Mouse (Mus musculus) intestine, embryonic 16.5 days (tissue): ENCODE results near the gene Ap5m1. TPM values are rescaled to one million over a fixed set of nuclear protein-coding genes. Genes with fewer than 3 reads are reported as not detected.
"Not testable (repeated sequence)": the region's sequence is repeated elsewhere in the genome, so short reads cannot be mapped to it uniquely, and the experiment has no call there.

Experiments
- ATAC-seq: fragments of 200-750 bp; cut with Nextera tagmentation; 2 replicates; pipeline ENCODE4 v1.8.0; 2017; ENCODE audit warnings: moderate TSS enrichment, moderate library complexity
- H3K27ac ChIP-seq: fragments of 300-500 bp; sonication (generic); 2 replicates; pipeline ENCODE4 v1.5.1; 2014; ENCODE audit warnings: mild to moderate bottlenecking, low read length
- H3K27me3 ChIP-seq: fragments of 300-500 bp; sonication (generic); replicated peaks from 2 replicates; pipeline ENCODE4 v1.6.1; 2014; ENCODE audit warnings: low read length, control low read depth, mixed read lengths; ENCODE audit not compliant: control insufficient read depth, insufficient read depth
- H3K36me3 ChIP-seq: fragments of 300-500 bp; sonication (generic); 2 replicates; pipeline ENCODE4 v1.6.1; 2014; ENCODE audit warnings: low read length, control low read depth; ENCODE audit not compliant: control insufficient read depth, insufficient read depth
- H3K4me1 ChIP-seq: fragments of 300-500 bp; sonication (generic); 2 replicates; pipeline ENCODE4 v1.6.1; 2014; ENCODE audit warnings: low read length, control low read depth, mixed read lengths; ENCODE audit not compliant: control insufficient read depth, insufficient read depth
- H3K4me2 ChIP-seq: fragments of 300-500 bp; sonication (generic); 2 replicates; pipeline ENCODE4 v1.6.1; 2014; ENCODE audit warnings: low read depth, low read length, control low read depth
- H3K4me3 ChIP-seq: fragments of 300-500 bp; sonication (generic); 2 replicates; pipeline ENCODE4 v1.5.1; 2014; ENCODE audit warnings: mild to moderate bottlenecking, low read length
- H3K9ac ChIP-seq: fragments of 300-500 bp; sonication (generic); 2 replicates; pipeline ENCODE4 v1.6.1; 2014; ENCODE audit warnings: low read depth, low read length
- H3K9me3 ChIP-seq: fragments of 300-500 bp; sonication (generic); 2 replicates; pipeline ENCODE4 v1.6.1; 2016; ENCODE audit warnings: low read length, control low read depth; ENCODE audit not compliant: control insufficient read depth
- WGBS: fragments of 180-500 bp; shearing (Covaris S2); extraction: QIAGEN DNeasy Blood & Tissue Kit; methylation state at CpG from one replicate; pipeline ENCODE4 v1.1.7; 2014; 5-methylcytosine and 5-hydroxymethylcytosine counted together
- polyA plus RNA-seq: library from polyadenylated mRNA; unstranded; fragments of >200 nt; fragmentation: Nextera tagmentation; extraction: Ambion mirVana; gene quantifications from 2 replicates; pipeline ENCODE4 v1.2.1, GENCODE M21; 2015

Gene Ap5m1
- polyA plus RNA-seq, 1 experiment from 2014 or later: 24.8 TPM

GRCm38 (mm10) chr14:49091755-49092154, 25.9 kb downstream of the Ap5m1 start:
- not testable (repeated sequence) for H3K36me3 ChIP-seq, H3K4me3 ChIP-seq
- 48% methylated on average over 1 of the region's 1 CpGs for WGBS

GRCm38 (mm10) chr14:49118381-49118780, 52.5 kb downstream of the Ap5m1 start:
- ATAC-seq: no peak
- 7% methylated on average over 7 of the region's 7 CpGs for WGBS
- H3K9me3 ChIP-seq: no peaks in the 10 kb centered on the region
- H3K4me3 ChIP-seq: no peak overlapping the region
- H3K9ac ChIP-seq: no peak overlapping the region
- H3K27ac ChIP-seq: no peak overlapping the region
- no peaks in the 10 kb centered on the region for H3K4me1 ChIP-seq
- H3K4me2 ChIP-seq: no peak overlapping the region
- H3K36me3 ChIP-seq: no peaks in the 10 kb centered on the region
- H3K27me3 ChIP-seq: no peaks in the 10 kb centered on the region

More at GRCm38 (mm10) chr14:49091755-49092154, 25.9 kb downstream of the Ap5m1 start:
- H3K4me1 ChIP-seq, H3K27ac ChIP-seq, H3K27me3 ChIP-seq, H3K4me2 ChIP-seq, H3K9ac ChIP-seq, ATAC-seq, H3K9me3 ChIP-seq: not testable (repeated sequence)

GRCm38 (mm10) chr14:49121723-49122122, 55.8 kb downstream of the Ap5m1 start:
- Histone ChIP-seq H3K27ac (no peak overlapping the region), H3K9me3 (no peaks in the 10 kb centered on the region), H3K27me3 (no peaks in the 10 kb centered on the region), H3K4me1 (no peaks in the 10 kb centered on the region), H3K36me3 (no peaks in the 10 kb centered on the region), H3K4me2 (no peak overlapping the region), H3K9ac (no peak overlapping the region), H3K4me3 (no peak overlapping the region)
- WGBS: 63% methylated on average over 9 of the region's 9 CpGs
- no peak for ATAC-seq

GRCm38 (mm10) chr14:49127162-49127779, 61.4 kb downstream of the Ap5m1 start:
- H3K4me1 ChIP-seq: no peaks in the 10 kb centered on the region
- H3K36me3 ChIP-seq: no peaks in the 10 kb centered on the region
- no peak overlapping the region for H3K9ac ChIP-seq
- H3K4me2 ChIP-seq: no peak overlapping the region
- 76% methylated on average over 23 of the region's 23 CpGs for WGBS
- H3K9me3 ChIP-seq: no peaks in the 10 kb centered on the region
- no peak overlapping the region for H3K27ac ChIP-seq
- H3K27me3 ChIP-seq: no peaks in the 10 kb centered on the region
- no peak overlapping the region for H3K4me3 ChIP-seq
- no peak for ATAC-seq

GRCm38 (mm10) chr14:49128544-49129263, 62.8 kb downstream of the Ap5m1 start:
- H3K27me3 ChIP-seq: no peaks in the 10 kb centered on the region
- H3K9me3 ChIP-seq: no peaks in the 10 kb centered on the region
- no peaks in the 10 kb centered on the region for H3K36me3 ChIP-seq
- no peak overlapping the region for H3K27ac ChIP-seq
- 60% methylated on average over 10 of the region's 10 CpGs for WGBS
- H3K4me3 ChIP-seq: no peak overlapping the region
- H3K4me2 ChIP-seq: no peak overlapping the region
- no peaks in the 10 kb centered on the region for H3K4me1 ChIP-seq
- no peak overlapping the region for H3K9ac ChIP-seq
- no peak for ATAC-seq

- Histone ChIP-seq H3K4me2 (no peak overlapping the region), H3K4me1 (no peaks in the 10 kb centered on the region), H3K27ac (no peak overlapping the region), H3K4me3 (no peak overlapping the region), H3K9me3 (no peaks in the 10 kb centered on the region), H3K36me3 (no peaks in the 10 kb centered on the region), H3K9ac (no peak overlapping the region), H3K27me3 (no peaks in the 10 kb centered on the region)
- no peak for ATAC-seq
- WGBS: 86% methylated on average over 3 of the region's 3 CpGs
These were observed 66.5 kb downstream of the Ap5m1 start for GRCm38 (mm10) chr14:49132391-49132790.

GRCm38 (mm10) chr14:49138171-49138570, 72.3 kb downstream of the Ap5m1 start:
- ATAC-seq: no peak
- Histone ChIP-seq H3K9me3 (no peaks in the 10 kb centered on the region), H3K36me3 (no peaks in the 10 kb centered on the region), H3K4me2 (no peak overlapping the region), H3K4me3 (no peak overlapping the region), H3K4me1 (no peaks in the 10 kb centered on the region), H3K27ac (no peak overlapping the region), H3K9ac (no peak overlapping the region), H3K27me3 (no peaks in the 10 kb centered on the region)
- WGBS: 54% methylated on average over 1 of the region's 1 CpGs

- H3K9me3 ChIP-seq: no peaks in the 10 kb centered on the region
- no peaks in the 10 kb centered on the region for H3K27me3 ChIP-seq
- ATAC-seq: no peak
- no peak overlapping the region for H3K4me3 ChIP-seq
- no peak overlapping the region for H3K27ac ChIP-seq
- H3K4me1 ChIP-seq: no peaks in the 10 kb centered on the region
- H3K9ac ChIP-seq: no peak overlapping the region
- H3K4me2 ChIP-seq: no peak overlapping the region
- no peaks in the 10 kb centered on the region for H3K36me3 ChIP-seq
- 89% methylated on average over 7 of the region's 7 CpGs for WGBS
These were observed 74.9 kb downstream of the Ap5m1 start for GRCm38 (mm10) chr14:49140756-49141155.
